Mouse (Mus musculus) limb, embryonic 11.5 days (tissue): ENCODE data around the gene Pawr. TPM values are rescaled to one million over a fixed set of nuclear protein-coding genes. Genes with fewer than 3 reads are reported as not detected.
"Not testable (repeated sequence)": the region's sequence is repeated elsewhere in the genome, so short reads cannot be mapped to it uniquely, and the experiment has no call there.

Experiments used
- ATAC-seq: fragments of 200-750 bp; cut with Nextera tagmentation; 2 replicates; pipeline ENCODE4 v1.8.0; 2017; ENCODE audit warnings: low read depth; ENCODE audit not compliant: insufficient number of reproducible peaks, low FRiP score, low TSS enrichment
- DNase-seq: peaks from one replicate; pipeline ENCODE4 v3.0.0-alpha.2; 2015; ENCODE audit warnings: low spot score
- H3K27ac ChIP-seq: fragments of 300-500 bp; sonication (generic); replicated peaks from 2 replicates; pipeline ENCODE4 v1.5.1; 2014; ENCODE audit warnings: low read depth, mild to moderate bottlenecking, low read length
- H3K27me3 ChIP-seq: fragments of 300-500 bp; sonication (generic); 2 replicates; pipeline ENCODE4 v1.6.1; 2014; ENCODE audit warnings: mild to moderate bottlenecking, low read length, mixed read lengths; ENCODE audit not compliant: control insufficient read depth, insufficient read depth
- H3K36me3 ChIP-seq: fragments of 300-500 bp; sonication (generic); 2 replicates; pipeline ENCODE4 v1.6.1; 2014; ENCODE audit warnings: mild to moderate bottlenecking, low read length, moderate library complexity, mixed read lengths; ENCODE audit not compliant: control insufficient read depth, insufficient read depth
- H3K4me1 ChIP-seq: fragments of 300-500 bp; sonication (generic); 2 replicates; pipeline ENCODE4 v1.6.1; 2014; ENCODE audit warnings: low read length, mixed read lengths; ENCODE audit not compliant: control insufficient read depth, insufficient read depth
- H3K4me2 ChIP-seq: fragments of 300-500 bp; sonication (generic); 2 replicates; pipeline ENCODE4 v1.6.1; 2014; ENCODE audit warnings: low read depth, mild to moderate bottlenecking, moderate library complexity; ENCODE audit not compliant: severe bottlenecking
- H3K4me3 ChIP-seq: fragments of 300-500 bp; sonication (generic); 2 replicates; pipeline ENCODE4 v1.5.1; 2014; ENCODE audit warnings: low read depth, low read length
- H3K9ac ChIP-seq: fragments of 300-500 bp; sonication (generic); 2 replicates; pipeline ENCODE4 v1.6.1; 2014; ENCODE audit warnings: mild to moderate bottlenecking, low read length
- H3K9me3 ChIP-seq: fragments of 300-500 bp; sonication (generic); 2 replicates; pipeline ENCODE4 v1.6.1; 2016; ENCODE audit warnings: low read length; ENCODE audit not compliant: control insufficient read depth
- WGBS: fragments of 180-500 bp; shearing (Covaris S2); extraction: QIAGEN DNeasy Blood & Tissue Kit; methylation state at CpG from one replicate; pipeline ENCODE4 v1.1.7; 2014; 5-methylcytosine and 5-hydroxymethylcytosine counted together
- polyA plus RNA-seq: library from polyadenylated mRNA; unstranded; fragments of >200 nt; fragmentation: Nextera tagmentation; extraction: Ambion mirVana; gene quantifications from 2 replicates; pipeline ENCODE4 v1.2.1, GENCODE M21; 2014

Gene Pawr
- polyA plus RNA-seq, 1 experiment from 2014 or later, result 4.9 TPM

GRCm38 (mm10) chr10:108432194-108432593 is 100.3 kb downstream of the Pawr start:
- H3K4me3 ChIP-seq, result no peak overlapping the region
- no peak for ATAC-seq
- 40% methylated on average over 10 of the region's 10 CpGs for WGBS

GRCm38 (mm10) chr10:108433976-108434375 is 102.1 kb downstream of the Pawr start:
- DNase-seq (peak; percentile 47), ATAC-seq (peak; percentile 69)
- no peaks in the 10 kb centered on the region for H3K9me3 ChIP-seq
- H3K27ac ChIP-seq, result no peak overlapping the region
- no peaks in the 10 kb centered on the region for H3K36me3 ChIP-seq
- no peaks in the 10 kb centered on the region for H3K4me1 ChIP-seq
- WGBS, result 12% methylated on average over 15 of the region's 15 CpGs
- peak overlapping the region; percentile 26; the same call in 1 of the 2 replicates for H3K4me2 ChIP-seq
- H3K27me3 ChIP-seq, result no peaks in the 10 kb centered on the region
- no peak overlapping the region for H3K4me3 ChIP-seq
- no peak overlapping the region for H3K9ac ChIP-seq

More at GRCm38 (mm10) chr10:108432194-108432593, 100.3 kb downstream of the Pawr start:
- Histone ChIP-seq H3K27ac (no peak overlapping the region), H3K9me3 (no peaks in the 10 kb centered on the region), H3K36me3 (no peaks in the 10 kb centered on the region), H3K27me3 (no peaks in the 10 kb centered on the region), H3K4me1 (no peaks in the 10 kb centered on the region), H3K4me2 (no peak overlapping the region), H3K9ac (no peak overlapping the region)
- DNase-seq, result no peak

- Histone ChIP-seq H3K9ac (no peak overlapping the region), H3K4me2 (no peak overlapping the region), H3K27ac (no peak overlapping the region), H3K27me3 (no peaks in the 10 kb centered on the region), H3K4me1 (no peaks in the 10 kb centered on the region), H3K4me3 (no peak overlapping the region), H3K36me3 (no peaks in the 10 kb centered on the region), H3K9me3 (no peaks in the 10 kb centered on the region)
- ATAC-seq (no peak), DNase-seq (no peak)
- WGBS, result 30% methylated on average over 5 of the region's 5 CpGs
Measured at GRCm38 (mm10) chr10:108435616-108436015, 103.7 kb downstream of the Pawr start.

- WGBS, result 49% methylated on average over 8 of the region's 8 CpGs
- H3K27ac ChIP-seq, result no peak overlapping the region
- H3K9ac ChIP-seq, result no peak overlapping the region
- no peaks in the 10 kb centered on the region for H3K4me1 ChIP-seq
- no peak overlapping the region for H3K4me2 ChIP-seq
- ATAC-seq (no peak), DNase-seq (no peak)
- H3K27me3 ChIP-seq, result no peaks in the 10 kb centered on the region
- no peak overlapping the region for H3K4me3 ChIP-seq
- no peaks in the 10 kb centered on the region for H3K36me3 ChIP-seq
- no peaks in the 10 kb centered on the region for H3K9me3 ChIP-seq
Measured at GRCm38 (mm10) chr10:108436365-108436764, 104.4 kb downstream of the Pawr start.

- not testable (repeated sequence) for H3K4me2 ChIP-seq, H3K27ac ChIP-seq, H3K27me3 ChIP-seq, H3K4me3 ChIP-seq, ATAC-seq, H3K9ac ChIP-seq, H3K4me1 ChIP-seq, DNase-seq, H3K36me3 ChIP-seq, H3K9me3 ChIP-seq
- 92% methylated on average over 5 of the region's 5 CpGs for WGBS
Measured at GRCm38 (mm10) chr10:108440251-108440650, 108.3 kb downstream of the Pawr start.

GRCm38 (mm10) chr10:108443931-108444876 is 112.3 kb downstream of the Pawr start:
- H3K9ac ChIP-seq, result no peak overlapping the region
- no peaks in the 10 kb centered on the region for H3K9me3 ChIP-seq
- DNase-seq, result no peak
- no peaks in the 10 kb centered on the region for H3K36me3 ChIP-seq
- H3K4me3 ChIP-seq, result no peak overlapping the region
- 0 out of 2 replicates have a peak overlapping the region, but pooled peaks have one; percentile 1 for H3K4me2 ChIP-seq
- no peak overlapping the region for H3K27ac ChIP-seq
- 70% methylated on average over 19 of the region's 19 CpGs for WGBS
- H3K27me3 ChIP-seq, result no peaks in the 10 kb centered on the region
- ATAC-seq, result no peak
- no peaks in the 10 kb centered on the region for H3K4me1 ChIP-seq

- Histone ChIP-seq H3K4me1 (no peaks in the 10 kb centered on the region), H3K4me3 (no peak overlapping the region), H3K36me3 (no peaks in the 10 kb centered on the region), H3K9ac (no peak overlapping the region), H3K27me3 (no peaks in the 10 kb centered on the region), H3K4me2 (no peak overlapping the region), H3K27ac (no peak overlapping the region), H3K9me3 (no peaks in the 10 kb centered on the region)
- ATAC-seq (no peak), DNase-seq (no peak)
- WGBS, result 71% methylated on average over 4 of the region's 4 CpGs
Measured at GRCm38 (mm10) chr10:108445123-108445522, 113.2 kb downstream of the Pawr start.

- H3K36me3 ChIP-seq, result no peaks in the 10 kb centered on the region
- no peaks in the 10 kb centered on the region for H3K9me3 ChIP-seq
- WGBS, result 86% methylated on average over 10 of the region's 10 CpGs
- H3K4me3 ChIP-seq, result no peak overlapping the region
- H3K27me3 ChIP-seq, result no peaks in the 10 kb centered on the region
- H3K4me2 ChIP-seq, result no peak overlapping the region
- H3K4me1 ChIP-seq, result no peaks in the 10 kb centered on the region
- no peak for ATAC-seq
- no peak for DNase-seq
- H3K9ac ChIP-seq, result no peak overlapping the region
- no peak overlapping the region for H3K27ac ChIP-seq
Measured at GRCm38 (mm10) chr10:108445606-108446005, 113.7 kb downstream of the Pawr start.
